Mouse (Mus musculus) kidney, postnatal 10 days (tissue): ENCODE data around the gene Igsf9.

Experiments
- DNase-seq: peaks from one replicate; pipeline ENCODE4 v3.0.0; 2021; ENCODE audit warnings: mixed read lengths

Igsf9 gene

DNA sequence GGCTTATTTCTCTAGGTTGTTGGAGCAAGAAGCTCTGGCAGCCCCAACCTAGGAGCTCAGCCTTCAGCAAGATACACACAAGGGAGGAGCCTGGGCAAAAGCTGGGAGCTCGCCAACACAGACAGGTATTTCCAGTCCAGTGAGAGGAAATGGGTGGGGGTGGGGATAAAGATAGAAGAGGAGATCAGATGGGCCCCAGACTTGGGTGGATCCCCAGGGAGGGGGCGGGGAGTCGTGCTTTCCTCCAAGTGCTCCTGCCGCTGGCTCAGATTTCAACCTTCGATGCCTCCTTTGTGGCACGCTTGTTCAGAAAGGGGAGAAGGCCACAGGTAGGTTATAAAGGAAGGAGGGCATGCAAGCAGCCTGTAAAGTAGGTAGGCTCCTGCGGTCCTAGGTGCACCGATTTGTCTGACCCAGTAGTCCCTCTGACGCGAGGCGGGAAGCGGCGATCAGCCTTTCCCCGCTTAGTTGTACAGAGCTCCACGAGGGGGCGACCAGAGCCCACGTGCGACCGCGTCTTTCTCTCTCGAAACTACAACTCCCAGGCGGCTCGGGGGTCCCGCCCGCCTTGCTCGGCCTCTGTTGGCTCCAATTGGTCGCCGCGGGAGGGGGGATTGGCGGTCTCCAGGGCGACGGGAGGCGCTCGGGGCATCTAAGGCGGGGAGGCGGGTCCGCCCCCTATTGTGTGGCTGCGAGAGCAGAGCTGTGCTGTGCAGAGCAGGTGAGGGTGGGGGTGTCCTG, at the start of gene Igsf9:
Igsf9 (plus strand) TSS at position 249 of the 741 bp plus-strand sequence.
- DNase-seq: peak; percentile 97

DNA sequence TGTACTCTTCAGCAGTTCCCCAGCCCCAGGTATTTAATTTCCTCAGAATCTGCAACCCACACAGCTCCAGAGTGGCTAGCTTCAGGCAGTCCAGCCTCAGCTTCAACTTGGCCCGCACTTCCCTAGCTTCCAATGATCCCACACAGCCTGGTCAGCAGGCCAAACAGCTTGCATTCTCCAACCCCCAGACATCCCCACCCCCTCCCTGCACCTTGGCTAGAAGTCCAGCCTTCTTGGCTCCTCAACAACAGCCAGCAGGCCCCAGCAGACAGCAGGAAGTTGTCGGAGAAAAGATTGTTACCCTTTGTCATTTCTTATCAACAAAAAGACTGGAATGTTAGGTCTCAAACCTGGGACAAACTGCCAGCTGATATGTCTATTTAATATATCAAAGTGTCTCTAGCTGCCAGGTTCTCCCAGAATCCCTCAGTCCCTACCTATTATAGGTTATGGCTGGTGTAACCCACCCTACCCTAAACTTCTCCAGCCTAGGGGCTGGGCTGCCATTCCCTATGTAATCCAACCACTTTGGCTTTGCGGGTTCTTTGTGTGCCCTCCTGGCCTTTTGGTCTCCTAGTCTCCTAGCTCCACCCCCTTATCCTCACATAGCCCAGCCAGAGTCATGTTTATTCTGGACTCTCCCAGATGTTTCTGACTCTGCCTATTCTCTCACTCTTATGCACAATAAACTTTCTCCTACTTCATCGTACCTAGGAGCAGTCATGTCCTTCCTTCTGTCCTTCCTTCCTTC, 49.6 kb upstream of the Igsf9 start:
- peak; percentile 84 for DNase-seq

DNA sequence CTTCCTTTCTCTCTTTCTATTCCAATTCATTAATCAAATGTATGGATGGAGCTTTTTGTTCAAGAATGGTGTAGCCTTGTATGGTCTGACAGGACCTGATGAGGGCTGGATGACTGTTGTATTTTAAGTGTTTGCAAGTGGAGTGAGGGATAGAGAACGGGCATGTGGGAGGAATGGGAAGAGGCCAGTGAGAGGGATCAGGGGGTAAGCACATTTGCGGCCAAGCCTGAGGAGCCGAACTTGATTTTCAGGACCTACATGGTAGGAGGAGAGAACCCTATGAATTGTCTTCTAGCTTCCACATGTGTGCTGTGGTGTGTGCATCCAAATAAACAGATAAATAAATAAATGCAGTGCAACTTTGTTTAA, 49.0 kb upstream of the Igsf9 start:
- no peak for DNase-seq

- peak; percentile 35 for DNase-seq
Measured at GRCm38 (mm10) chr1:172433012-172433850, 48.4 kb upstream of the Igsf9 start.

- DNase-seq: no peak
Measured at GRCm38 (mm10) chr1:172433851-172434165, 47.8 kb upstream of the Igsf9 start.

DNA sequence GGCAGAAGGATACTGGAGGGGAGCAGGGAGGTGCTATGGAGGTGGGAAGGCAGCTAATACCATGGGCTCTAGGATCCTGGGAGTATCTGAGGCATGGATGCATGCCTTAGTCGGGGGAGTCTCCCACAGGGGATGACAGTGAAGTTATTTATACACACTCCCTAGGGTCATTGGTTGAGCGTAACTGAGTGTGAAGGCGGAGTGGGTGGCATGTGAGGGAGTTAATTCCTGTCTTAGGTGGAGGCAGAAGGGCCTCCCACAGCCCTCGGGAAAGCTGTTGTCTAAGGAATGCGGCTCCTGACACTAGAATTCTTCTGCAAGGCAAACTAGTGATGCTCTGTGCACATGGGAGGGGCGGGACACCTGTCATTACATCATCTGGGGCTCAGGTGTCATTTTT, 44.8 kb upstream of the Igsf9 start:
- DNase-seq: peak; percentile 35

- DNase-seq: no peak
Measured at GRCm38 (mm10) chr1:172438621-172439020, 43.0 kb upstream of the Igsf9 start.

DNA sequence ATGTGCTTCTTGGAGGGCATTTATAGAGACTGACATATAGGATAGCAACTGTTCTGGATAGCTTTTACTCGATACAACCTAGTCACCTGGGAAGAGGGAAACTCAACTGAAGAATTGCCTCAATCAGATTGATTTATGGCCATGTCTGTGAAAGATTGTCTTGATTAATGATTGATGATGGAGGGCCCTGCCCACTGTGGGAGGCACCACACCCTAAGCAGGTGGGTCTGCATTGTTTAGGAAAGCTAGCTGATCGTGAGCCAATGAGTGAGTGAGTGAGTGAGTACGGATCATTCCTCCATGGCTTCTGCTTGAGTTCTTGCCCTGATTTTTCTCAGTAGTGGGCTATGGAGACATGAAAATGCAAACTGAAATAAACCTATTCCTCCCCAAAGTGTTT, 41.1 kb upstream of the Igsf9 start:
- no peak for DNase-seq

DNA sequence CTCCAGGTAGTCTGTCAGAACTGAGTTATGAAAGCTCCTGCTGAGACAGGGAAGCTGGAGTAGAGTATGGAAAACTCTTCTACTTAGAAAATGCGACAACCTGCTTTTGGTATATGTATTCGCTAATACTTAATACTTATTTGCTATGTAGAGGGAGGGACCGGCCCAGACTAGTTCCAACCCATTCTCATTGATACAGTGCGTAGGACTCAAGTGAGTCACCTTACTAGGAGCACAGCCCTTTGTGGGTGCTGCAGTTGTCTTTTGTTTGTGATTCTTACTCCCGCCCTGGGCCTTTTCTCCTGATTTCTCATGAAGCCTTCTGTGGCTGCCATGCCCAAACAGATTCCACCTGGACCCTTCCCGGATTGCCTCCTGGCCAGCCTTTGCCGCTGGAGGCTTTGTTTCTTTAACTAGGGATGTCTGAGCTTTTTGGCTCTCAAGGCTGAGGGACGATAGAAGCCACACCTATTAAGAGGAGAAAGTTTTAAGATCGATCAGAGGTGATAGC, 39.6 kb upstream of the Igsf9 start:
- no peak for DNase-seq

DNA sequence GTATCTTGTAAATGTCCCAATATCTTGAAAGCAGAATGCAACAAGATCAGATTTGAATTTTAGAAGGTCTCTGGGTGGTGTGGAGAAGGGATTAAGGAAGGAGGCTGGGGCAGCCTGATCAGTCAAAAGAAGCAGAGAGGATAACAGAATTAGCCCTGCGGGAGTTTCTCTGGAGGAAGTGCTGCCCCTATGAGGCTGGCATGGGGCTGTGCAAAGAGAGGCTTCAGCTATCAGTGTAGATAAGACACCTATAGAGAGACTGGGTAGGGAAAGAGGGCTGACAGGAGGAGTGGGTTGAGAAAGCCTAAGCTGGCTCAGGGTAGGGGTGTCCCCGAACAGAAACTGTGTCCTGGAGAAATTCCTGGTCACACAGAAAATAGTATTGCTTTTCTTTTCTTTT, 31.4 kb upstream of the Igsf9 start:
- DNase-seq: no peak

DNA sequence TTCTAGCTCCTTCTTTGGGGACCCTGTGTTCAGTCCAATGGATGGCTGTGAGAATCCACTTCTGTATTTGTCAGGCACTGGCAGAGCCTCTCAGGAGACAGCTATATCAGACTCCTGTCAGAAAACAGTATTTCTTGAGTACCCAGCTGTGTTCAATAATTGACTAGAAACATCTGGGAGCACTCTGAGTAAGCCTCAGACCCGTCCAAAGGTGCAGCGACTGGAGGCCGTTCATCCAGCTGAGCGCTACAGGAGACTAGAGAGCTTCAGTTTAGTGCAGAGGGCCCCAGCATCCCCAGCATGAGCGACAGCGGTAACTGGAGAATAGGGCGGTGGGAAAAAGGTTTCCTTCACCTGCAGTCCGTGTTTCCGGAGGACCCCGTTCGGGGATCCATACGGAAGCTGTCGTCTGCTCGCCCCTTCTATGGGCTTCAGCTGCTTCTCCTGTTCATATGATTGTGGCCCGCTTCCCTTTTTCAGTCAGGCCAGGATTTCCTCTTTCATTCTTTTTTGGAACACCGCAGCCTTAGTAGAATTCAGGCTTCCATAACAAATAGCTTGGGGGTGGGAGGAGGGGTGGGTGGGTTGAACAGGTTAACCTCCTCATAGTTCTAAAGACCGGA, 30.6 kb upstream of the Igsf9 start:
- DNase-seq: no peak

- no peak for DNase-seq
Measured at GRCm38 (mm10) chr1:172452911-172453310, 28.7 kb upstream of the Igsf9 start.

DNA sequence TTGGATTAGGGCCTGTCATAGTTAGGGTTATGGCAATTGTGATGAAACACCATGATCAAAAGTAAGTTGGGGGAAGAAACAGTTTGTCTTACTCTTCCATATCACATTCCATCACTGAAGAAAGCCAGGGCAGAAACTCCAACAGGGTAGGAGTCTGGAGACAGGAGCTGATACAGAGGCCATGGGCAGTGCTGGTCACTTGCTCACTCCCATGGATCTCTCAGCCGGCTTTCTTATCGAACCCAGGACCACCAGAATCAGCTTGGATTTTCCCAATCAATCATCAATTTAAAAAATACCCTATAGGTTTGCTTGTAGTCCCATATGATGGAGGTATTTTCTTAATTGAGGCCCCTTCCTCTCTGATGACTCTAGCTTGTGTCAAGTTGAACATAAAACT, 27.8 kb upstream of the Igsf9 start:
- no peak for DNase-seq

DNA sequence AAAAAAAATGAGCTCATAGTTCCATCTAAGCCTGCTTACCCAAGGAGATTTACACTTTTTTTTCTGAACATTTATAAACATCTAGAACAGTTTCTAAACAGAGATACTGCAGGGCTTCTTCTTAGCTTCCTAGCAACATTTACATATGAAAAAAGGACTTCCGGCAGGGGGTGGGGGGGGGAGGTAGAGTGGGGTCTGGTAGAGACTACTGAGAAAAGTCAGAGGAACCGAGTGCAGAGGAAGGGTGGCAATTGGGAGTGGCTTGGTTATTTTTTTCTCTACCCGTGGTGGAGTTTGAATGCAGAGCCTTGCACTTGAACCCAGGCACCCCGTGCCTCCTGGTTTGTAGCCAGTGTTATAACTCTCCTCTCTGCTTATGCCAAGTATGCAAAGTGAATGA, 26.2 kb upstream of the Igsf9 start:
- DNase-seq: no peak

GRCm38 (mm10) chr1:172456001-172456677, 25.4 kb upstream of the Igsf9 start:
- no peak for DNase-seq

DNA sequence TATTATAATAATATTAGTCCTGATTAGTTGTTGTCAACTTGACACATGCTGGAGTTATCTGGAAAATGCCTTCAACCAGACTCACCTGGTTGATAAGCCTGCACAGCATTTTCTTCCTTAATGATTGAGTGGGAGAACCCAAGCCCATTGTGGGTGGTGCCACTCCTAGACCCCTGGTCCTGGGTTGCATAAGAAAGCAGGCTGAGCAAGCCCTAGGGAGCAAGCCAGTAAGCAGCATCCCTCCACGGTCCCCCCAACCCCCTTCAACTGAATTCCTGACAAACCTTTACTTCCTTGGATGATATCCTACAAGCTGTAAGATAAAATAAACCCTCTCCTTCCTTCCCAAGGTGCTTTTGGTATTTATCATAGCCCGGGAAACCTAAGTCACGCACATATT, 24.4 kb upstream of the Igsf9 start:
- DNase-seq: no peak

DNA sequence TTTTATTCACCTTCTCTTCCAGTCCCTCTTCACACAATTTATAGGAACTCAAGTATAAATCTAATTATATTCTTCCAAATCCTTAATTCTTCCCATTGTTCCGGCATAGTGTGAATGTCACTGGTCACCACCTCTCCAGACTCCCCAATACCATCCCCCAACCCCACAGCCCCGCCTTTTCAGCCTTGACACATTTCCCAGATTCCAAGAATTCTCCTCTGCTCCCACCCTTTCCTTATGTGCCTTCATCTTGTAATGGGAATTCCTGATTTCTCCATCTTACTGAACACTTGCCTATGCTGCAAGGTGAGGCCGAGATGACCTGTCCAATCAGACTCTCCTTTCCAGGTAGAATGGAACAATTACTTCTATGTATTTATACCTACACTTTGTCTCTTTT, 23.5 kb upstream of the Igsf9 start:
- no peak for DNase-seq

- DNase-seq: no peak
Measured at GRCm38 (mm10) chr1:172461602-172462001, 20.0 kb upstream of the Igsf9 start.

GRCm38 (mm10) chr1:172462534-172462933, 19.1 kb upstream of the Igsf9 start:
- DNase-seq: no peak

- no peak for DNase-seq
Measured at GRCm38 (mm10) chr1:172463387-172464333, 17.9 kb upstream of the Igsf9 start.

DNA sequence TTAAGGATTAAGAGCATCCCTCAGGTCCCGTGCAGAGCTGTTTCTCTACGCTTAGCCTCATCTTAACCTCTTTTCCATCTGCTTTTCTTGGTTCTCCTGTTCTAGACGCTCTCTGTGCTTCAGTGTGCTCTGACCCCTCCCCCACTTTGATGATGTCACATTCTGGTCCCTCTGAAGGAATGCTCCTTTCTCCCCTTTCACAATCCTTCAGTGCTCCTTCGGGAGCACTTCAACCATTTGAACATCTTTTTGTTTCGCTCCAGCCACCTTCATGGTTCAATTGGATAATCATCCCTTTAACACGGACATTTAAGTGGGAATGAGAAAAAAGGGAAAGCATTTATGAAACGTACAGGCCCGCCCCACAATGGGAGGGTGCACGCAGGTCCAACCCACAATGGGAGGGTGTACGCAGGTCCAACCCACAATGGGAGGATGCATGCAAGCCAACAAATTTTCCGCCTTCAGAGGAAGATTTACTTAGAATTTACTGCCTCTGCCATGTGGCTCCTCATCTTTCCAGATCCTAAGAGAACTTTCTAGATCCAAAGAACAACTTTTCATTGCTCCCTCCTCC, 13.2 kb upstream of the Igsf9 start:
- DNase-seq: no peak
